Mouse (Mus musculus) yolk sac, embryonic 10.5 days (tissue): ENCODE measurements at regions not wholly inside any gene's neighbourhood (a gene's known extent, or its start where the extent isn't known, plus 50 kb on each side); places are given as distances from the start of the nearest gene placed in this dataset.

ENCODE experiments used
- DNase-seq: peaks from one replicate; pipeline ENCODE4 v3.0.0-alpha.2; 2017; ENCODE audit warnings: low spot score

GRCm38 (mm10) chr7:71488016-71488650, 136.8 kb upstream of the Gm10295 start:
- no peak for DNase-seq

GRCm38 (mm10) chr7:71475383-71475782, 124.1 kb upstream of the Gm10295 start:
- DNase-seq: no peak

GRCm38 (mm10) chr7:71472384-71473141, 121.3 kb upstream of the Gm10295 start:
- DNase-seq: no peak

GRCm38 (mm10) chr7:71471658-71472383, 120.5 kb upstream of the Gm10295 start:
- DNase-seq: peak; percentile 55

- no peak for DNase-seq
Measured at GRCm38 (mm10) chr7:71471319-71471657, 120.0 kb upstream of the Gm10295 start.

GRCm38 (mm10) chr7:71470418-71470817, 119.1 kb upstream of the Gm10295 start:
- DNase-seq: no peak

- no peak for DNase-seq
Measured at GRCm38 (mm10) chr7:71469951-71470350, 118.7 kb upstream of the Gm10295 start.

GRCm38 (mm10) chr7:71467436-71468127, 116.3 kb upstream of the Gm10295 start:
- no peak for DNase-seq

GRCm38 (mm10) chr7:71464127-71464526, 112.8 kb upstream of the Gm10295 start:
- no peak for DNase-seq

GRCm38 (mm10) chr7:71463565-71463964, 112.3 kb upstream of the Gm10295 start:
- DNase-seq: no peak

- no peak for DNase-seq
Measured at GRCm38 (mm10) chr7:71459805-71460204, 108.5 kb upstream of the Gm10295 start.

GRCm38 (mm10) chr7:71458104-71458754, 106.9 kb upstream of the Gm10295 start:
- no peak for DNase-seq

GRCm38 (mm10) chr7:71457409-71458103, 106.3 kb upstream of the Gm10295 start:
- no peak for DNase-seq

GRCm38 (mm10) chr7:71456421-71456820, 105.1 kb upstream of the Gm10295 start:
- DNase-seq: no peak

GRCm38 (mm10) chr7:71440330-71441240, 89.3 kb upstream of the Gm10295 start:
- no peak for DNase-seq

GRCm38 (mm10) chr7:71425982-71426381, 74.7 kb upstream of the Gm10295 start:
- no peak for DNase-seq

- DNase-seq: no peak
Measured at GRCm38 (mm10) chr7:71419261-71419660, 68.0 kb upstream of the Gm10295 start.

- no peak for DNase-seq
Measured at GRCm38 (mm10) chr7:71418856-71419255, 67.6 kb upstream of the Gm10295 start.

- no peak for DNase-seq
Measured at GRCm38 (mm10) chr7:71414756-71415155, 63.5 kb upstream of the Gm10295 start.

GRCm38 (mm10) chr7:71413121-71413520, 61.8 kb upstream of the Gm10295 start:
- no peak for DNase-seq
